Mouse (Mus musculus): ENCODE measurements at regions not wholly inside any gene's neighbourhood (a gene's known extent, or its start where the extent isn't known, plus 50 kb on each side); places are given as distances from the start of the nearest gene placed in this dataset.

DNA sequence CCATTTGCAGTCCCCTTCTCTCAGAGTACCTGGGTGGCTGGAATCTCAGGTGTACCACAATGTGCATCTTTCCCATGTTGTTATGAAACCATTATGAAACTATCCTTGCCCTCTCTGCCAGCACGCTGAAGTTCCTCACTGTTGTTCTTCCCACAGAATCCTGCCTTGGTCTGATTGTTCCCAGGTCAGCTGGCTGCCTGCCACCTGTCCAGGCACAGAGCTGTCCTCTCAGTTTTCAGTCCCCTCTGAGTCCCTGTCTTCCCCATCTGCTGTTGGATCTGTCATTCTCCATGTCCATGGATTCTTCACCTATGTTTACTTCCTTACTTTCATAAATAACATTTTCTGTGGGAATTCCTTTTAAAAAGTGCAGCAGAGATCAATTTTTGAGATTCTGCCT is 81.3 kb upstream of the Lyplal1 start:
- H3K9me3 ChIP-seq (replicated peaks; ENCODE audit: insufficient read depth, low read length), result no peaks in the 10 kb centered on the region
- H3K36me3 ChIP-seq (ENCODE audit: control insufficient read depth in 1 of 2, insufficient read depth in 2 of 2, low read length in 2 of 2), result no peaks in the 10 kb centered on the region
- H3K27me3 ChIP-seq (ENCODE audit: control insufficient read depth in 1 of 2, insufficient read depth in 2 of 2, low read length in 2 of 2), result no peaks in the 10 kb centered on the region
- no peak overlapping the region for H3K4me3 ChIP-seq (ENCODE audit: control insufficient read depth in 1 of 2, insufficient read depth in 1 of 2, low read depth in 2 of 2, low read length in 2 of 2)
- H3K9ac ChIP-seq (ENCODE audit: control insufficient read depth, low read depth, low read length, poor library complexity, severe bottlenecking), result no peak overlapping the region
- no peak for DNase-seq (ENCODE audit: low read depth, low spot score)
- H3K27ac ChIP-seq (ENCODE audit: control insufficient read depth, low read depth, low read length), result no peak overlapping the region
- no peaks in the 10 kb centered on the region for H3K79me2 ChIP-seq (ENCODE audit: control insufficient read depth, insufficient read depth, low read length, poor library complexity)
- TF ChIP-seq E2F4 (IDR thresholded peaks at IDR 0.05; ENCODE audit: borderline replicate concordance, low read depth, low read length), result no peak
- H3K4me1 ChIP-seq (ENCODE audit: control insufficient read depth in 1 of 2, insufficient read depth in 2 of 2, low read length in 2 of 2), result no peaks in the 10 kb centered on the region

DNA sequence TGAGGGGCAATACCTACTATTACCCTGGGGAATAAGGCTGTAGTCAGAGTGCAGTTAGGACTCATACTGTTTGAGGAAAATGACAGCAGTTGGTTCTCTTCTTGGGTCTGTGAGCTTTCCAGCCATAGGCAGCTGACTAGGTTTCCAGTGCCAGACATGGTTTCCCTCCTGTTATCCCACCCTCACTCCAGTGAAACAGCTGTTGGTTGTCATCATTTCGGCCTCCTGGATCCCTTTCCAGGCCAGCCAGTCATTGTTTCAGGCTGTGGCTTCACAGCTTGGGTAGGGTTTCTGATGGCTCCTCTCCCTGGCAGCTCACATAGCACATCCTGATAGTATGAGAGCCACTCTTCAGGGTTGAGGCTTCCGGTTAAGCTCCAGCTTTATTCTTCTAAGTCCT is 79.9 kb upstream of the Lyplal1 start:
- TF ChIP-seq TAL1 (IDR thresholded peaks at IDR 0.05; ENCODE audit: low read length), result no peak
- TF ChIP-seq HCFC1 (IDR thresholded peaks at IDR 0.05; ENCODE audit: low read depth, low read length), result no peak
- no peak for TF ChIP-seq ZKSCAN1 (IDR thresholded peaks at IDR 0.05; ENCODE audit: low read depth, low read length)
- no peak for TF ChIP-seq ELF1 (IDR thresholded peaks at IDR 0.05; ENCODE audit: low read depth, low read length)
- no peak for TF ChIP-seq MEF2A (IDR thresholded peaks at IDR 0.05; ENCODE audit: extremely low read depth, insufficient replicate concordance, low read depth, low read length, poor library complexity, severe bottlenecking)
- Histone ChIP-seq H3K4me1 (ENCODE audit: control insufficient read depth in 1 of 2, insufficient read depth in 2 of 2, low read length in 2 of 2) (no peaks in the 10 kb centered on the region), H3K36me3 (ENCODE audit: control insufficient read depth in 1 of 2, insufficient read depth in 2 of 2, low read length in 2 of 2) (no peaks in the 10 kb centered on the region), H3K79me2 (ENCODE audit: control insufficient read depth, insufficient read depth, low read length, poor library complexity) (no peaks in the 10 kb centered on the region), H3K27ac (ENCODE audit: control insufficient read depth, low read depth, low read length) (no peak overlapping the region), H3K9ac (ENCODE audit: control insufficient read depth, low read depth, low read length, poor library complexity, severe bottlenecking) (no peak overlapping the region), H3K4me3 (ENCODE audit: control insufficient read depth in 1 of 2, insufficient read depth in 1 of 2, low read depth in 2 of 2, low read length in 2 of 2) (no peak overlapping the region), H3K27me3 (ENCODE audit: control insufficient read depth in 1 of 2, insufficient read depth in 2 of 2, low read length in 2 of 2) (no peaks in the 10 kb centered on the region), H3K9me3 (replicated peaks; ENCODE audit: insufficient read depth, low read length) (no peaks in the 10 kb centered on the region)
- no peak for DNase-seq (ENCODE audit: low read depth, low spot score)

DNA sequence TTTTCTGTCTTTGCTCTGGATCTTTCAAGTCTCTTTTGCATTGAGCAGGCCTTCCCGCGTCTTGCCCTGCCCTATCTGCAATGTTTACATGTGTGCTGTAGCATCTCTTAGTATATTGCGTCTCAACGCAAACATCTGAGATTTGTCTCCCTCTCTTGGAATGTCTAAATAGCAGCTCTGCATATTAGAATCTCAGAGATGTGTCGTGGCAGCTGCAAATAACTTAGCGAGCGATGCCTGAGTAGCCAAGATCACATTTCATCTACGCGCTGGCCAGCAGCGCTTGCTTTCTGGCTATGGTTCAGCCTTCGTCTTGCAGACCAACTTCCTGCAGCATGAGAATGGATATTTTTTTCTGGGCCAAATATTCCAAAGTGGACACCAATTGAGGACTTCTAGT is 72.3 kb upstream of the Lyplal1 start:
- no peaks in the 10 kb centered on the region for H3K27me3 ChIP-seq (ENCODE audit: control insufficient read depth in 1 of 2, insufficient read depth in 2 of 2, low read length in 2 of 2)
- H3K9ac ChIP-seq (ENCODE audit: control insufficient read depth, low read depth, low read length, poor library complexity, severe bottlenecking), result no peak overlapping the region
- H3K79me2 ChIP-seq (ENCODE audit: control insufficient read depth, insufficient read depth, low read length, poor library complexity), result no peaks in the 10 kb centered on the region
- H3K4me3 ChIP-seq (ENCODE audit: control insufficient read depth in 1 of 2, insufficient read depth in 1 of 2, low read depth in 2 of 2, low read length in 2 of 2), result no peak overlapping the region
- no peak overlapping the region for H3K27ac ChIP-seq (ENCODE audit: control insufficient read depth, low read depth, low read length)
- no peaks in the 10 kb centered on the region for H3K4me1 ChIP-seq (ENCODE audit: control insufficient read depth in 1 of 2, insufficient read depth in 2 of 2, low read length in 2 of 2)
- TF ChIP-seq ELF1 (IDR thresholded peaks at IDR 0.05; ENCODE audit: low read depth, low read length) (no peak), CTCF (IDR thresholded peaks at IDR 0.05 in 2 of 3, conservative IDR thresholded peaks at IDR 0.05 in 1 of 3; ENCODE audit: control insufficient read depth in 1 of 3, insufficient read depth in 1 of 3, low read depth in 2 of 3, low read length in 3 of 3, poor library complexity in 1 of 3, severe bottlenecking in 1 of 3) (no peak), SIN3A (IDR thresholded peaks at IDR 0.05; ENCODE audit: low read length) (no peak), UBTF (IDR thresholded peaks at IDR 0.05; ENCODE audit: borderline replicate concordance, insufficient read depth, low read depth, low read length) (no peak), MYB (IDR thresholded peaks at IDR 0.05; ENCODE audit: low read depth, low read length) (no peak), MXI1 (IDR thresholded peaks at IDR 0.05; ENCODE audit: low read depth, low read length) (no peak), GABPA (IDR thresholded peaks at IDR 0.05; ENCODE audit: low read depth, low read length) (no peak), EP300 (IDR thresholded peaks at IDR 0.05; ENCODE audit: low read depth in 1 of 2, low read length in 2 of 2) (no peak), RCOR1 (IDR thresholded peaks at IDR 0.05; ENCODE audit: low read depth, low read length) (no peak), ZC3H11A (IDR thresholded peaks at IDR 0.05; ENCODE audit: low read depth, low read length) (no peak), GATA1 (IDR thresholded peaks at IDR 0.05; ENCODE audit: low read depth, low read length) (no peak), ETS1 (IDR thresholded peaks at IDR 0.05; ENCODE audit: low read depth, low read length) (no peak), MAX (IDR thresholded peaks at IDR 0.05; ENCODE audit: low read length) (no peak), CHD1 (IDR thresholded peaks at IDR 0.05; ENCODE audit: low read depth, low read length) (no peak)
- H3K9me3 ChIP-seq (replicated peaks; ENCODE audit: insufficient read depth, low read length), result no peaks in the 10 kb centered on the region
- H3K36me3 ChIP-seq (ENCODE audit: control insufficient read depth in 1 of 2, insufficient read depth in 2 of 2, low read length in 2 of 2), result no peaks in the 10 kb centered on the region
- no peak for DNase-seq (ENCODE audit: low read depth, low spot score)

Measured in MEL (cell line).